Mouse (Mus musculus): ENCODE results near the gene Prb1.
"Not testable (repeated sequence)": the region's sequence is repeated elsewhere in the genome, so short reads cannot be mapped to it uniquely, and the experiment has no call there.

Prb1 gene

DNA sequence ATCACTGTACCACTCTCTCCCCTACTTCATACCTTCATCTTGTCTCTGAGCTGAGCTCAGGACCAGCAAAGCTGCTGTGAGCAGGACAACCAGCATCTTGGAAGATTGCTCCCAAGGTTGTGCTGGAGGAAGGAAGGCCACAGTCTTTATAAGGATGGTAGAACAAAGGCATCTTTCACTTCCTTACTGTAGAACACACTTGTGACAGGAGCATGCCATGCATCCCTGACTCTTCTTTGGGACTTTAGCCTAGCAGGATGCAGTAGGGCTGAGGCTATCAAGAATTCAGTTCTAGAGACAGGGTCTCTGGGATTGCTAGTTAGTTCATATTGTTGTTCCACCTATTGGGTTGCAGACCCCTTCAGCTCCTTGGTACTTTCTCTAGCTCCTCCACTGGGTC, at the start of gene Prb1:
Gene Prb1, minus strand, starts transcription at position 101 of the 400 bp plus-strand sequence.
- DNase-seq (ENCODE audit: low read depth, low spot score), result not testable (repeated sequence)

Measured in telencephalon, adult 2 months (tissue).